Mouse (Mus musculus): ENCODE measurements around the gene Tnfrsf1b. TPM values are rescaled to one million over a fixed set of nuclear protein-coding genes. Genes with fewer than 3 reads are reported as not detected.

Gene Tnfrsf1b
- total RNA-seq, 2 experiments from 2014 or later, result 8.3 to 10.3 TPM

DNA sequence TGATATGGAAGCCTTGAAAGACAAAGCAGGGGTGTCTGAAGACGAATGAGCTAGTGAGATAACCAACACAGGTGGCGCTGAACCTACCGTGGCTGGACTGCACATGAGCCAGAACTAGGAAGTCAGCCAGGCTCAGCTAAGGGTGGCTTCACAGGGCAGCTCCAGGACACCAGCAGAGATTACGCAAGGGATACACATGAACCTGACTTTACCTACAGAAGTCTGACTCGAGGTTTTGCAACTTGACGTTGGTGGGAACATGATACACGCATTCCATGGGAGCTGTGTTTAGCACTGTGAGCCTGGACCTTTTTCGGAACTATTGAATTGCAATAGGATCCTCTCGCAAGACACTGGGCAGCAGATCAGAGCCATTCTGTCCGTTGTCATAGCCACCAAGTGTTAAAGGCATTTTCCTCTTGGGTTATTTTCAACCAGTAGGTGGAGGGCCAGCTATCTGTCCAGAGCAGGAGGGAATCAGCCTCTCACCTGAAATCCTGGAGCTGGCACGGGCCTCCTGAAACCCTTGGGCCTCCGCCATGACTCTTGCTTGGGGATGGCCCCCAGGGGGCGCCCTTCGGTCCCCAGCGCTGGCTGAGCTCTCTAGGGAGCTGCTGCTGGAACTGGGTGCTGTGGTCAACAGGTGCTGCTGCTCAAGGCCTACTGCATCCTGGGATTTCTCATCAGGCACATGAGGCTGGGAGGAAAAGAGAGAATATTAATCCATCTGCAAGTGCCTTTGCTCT lies 27.3 kb downstream of the Tnfrsf1b start:
- DNase-seq, result peak; percentile 71

DNA sequence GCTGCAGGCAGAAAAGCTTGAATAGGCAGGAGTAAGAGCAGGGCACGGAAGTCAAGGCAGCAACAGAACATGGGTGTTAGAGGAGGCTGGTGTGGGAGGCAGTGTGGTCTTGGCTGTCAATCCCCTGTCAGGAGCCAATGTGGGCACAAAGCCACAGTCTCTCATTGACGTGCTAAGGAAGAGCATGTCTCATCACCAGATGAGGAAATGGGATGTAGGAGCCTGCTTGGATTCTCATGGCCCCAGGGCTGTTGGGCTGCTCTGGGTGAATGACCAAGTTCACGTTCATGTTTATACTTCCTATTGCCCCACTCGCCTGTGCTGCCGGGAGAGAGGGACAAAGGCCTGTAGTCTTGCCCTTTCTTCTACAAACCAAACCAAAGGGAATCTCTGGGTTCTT lies 28.8 kb downstream of the Tnfrsf1b start:
- DNase-seq, result no peak

DNA sequence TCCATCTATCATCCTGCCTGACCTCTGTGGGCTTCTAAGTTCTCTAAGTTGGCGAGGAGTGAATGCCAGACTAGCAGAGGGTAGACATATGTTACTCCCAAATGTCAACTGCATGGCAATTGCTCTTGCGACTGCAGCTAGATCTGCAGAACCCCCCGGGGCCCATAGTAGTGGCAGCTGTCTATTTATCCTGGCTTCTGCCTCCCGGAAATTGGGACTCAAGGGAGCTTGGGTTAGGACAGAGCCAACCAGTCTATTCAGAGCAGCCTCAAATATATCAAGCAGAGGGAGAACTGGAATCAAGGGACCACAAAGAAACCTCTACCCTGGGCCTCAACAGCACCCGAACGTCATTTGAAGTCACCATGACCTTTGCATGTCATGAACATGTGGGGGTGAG lies 29.6 kb downstream of the Tnfrsf1b start:
- peak; percentile 41 for DNase-seq

DNA sequence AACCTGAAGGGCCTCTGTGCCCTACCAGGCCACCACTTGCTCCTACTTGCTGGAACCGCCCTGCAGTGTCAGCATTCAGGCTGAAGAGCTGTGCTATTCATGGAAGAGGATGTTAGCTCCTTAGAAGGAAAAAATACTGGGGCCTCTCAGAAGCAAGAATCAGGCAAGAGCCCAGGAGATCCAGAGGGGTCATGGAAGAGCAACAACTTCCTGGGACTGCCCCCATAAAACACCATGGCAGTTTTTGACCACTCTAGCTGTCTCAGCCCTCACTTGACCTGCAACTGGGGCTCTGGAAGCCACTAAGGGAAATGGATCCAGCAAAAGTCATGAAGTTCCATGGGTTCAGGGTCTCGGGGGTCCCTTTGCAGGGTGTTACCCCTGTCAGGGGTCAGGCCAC lies 31.3 kb downstream of the Tnfrsf1b start:
- DNase-seq, result no peak

DNA sequence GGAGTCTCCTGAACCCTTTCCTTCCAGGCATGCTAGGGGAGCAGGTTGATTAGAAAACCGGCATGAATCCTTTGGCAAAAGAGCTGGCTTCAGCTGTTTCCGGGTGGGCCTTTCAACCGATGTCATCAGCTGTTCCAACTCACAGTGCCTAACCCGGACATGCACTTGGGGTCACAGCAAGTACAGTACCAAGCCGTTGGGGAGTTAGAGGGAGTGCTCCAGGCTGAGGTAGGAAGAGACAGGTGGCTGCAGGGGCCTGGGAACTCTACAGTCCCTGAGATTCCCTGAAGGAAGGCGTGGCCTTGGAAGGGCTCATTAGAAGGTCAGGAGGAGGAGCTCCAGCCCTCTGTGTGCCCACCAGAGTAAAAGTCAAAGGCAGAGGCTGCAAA lies 31.9 kb downstream of the Tnfrsf1b start:
- no peak for DNase-seq

DNA sequence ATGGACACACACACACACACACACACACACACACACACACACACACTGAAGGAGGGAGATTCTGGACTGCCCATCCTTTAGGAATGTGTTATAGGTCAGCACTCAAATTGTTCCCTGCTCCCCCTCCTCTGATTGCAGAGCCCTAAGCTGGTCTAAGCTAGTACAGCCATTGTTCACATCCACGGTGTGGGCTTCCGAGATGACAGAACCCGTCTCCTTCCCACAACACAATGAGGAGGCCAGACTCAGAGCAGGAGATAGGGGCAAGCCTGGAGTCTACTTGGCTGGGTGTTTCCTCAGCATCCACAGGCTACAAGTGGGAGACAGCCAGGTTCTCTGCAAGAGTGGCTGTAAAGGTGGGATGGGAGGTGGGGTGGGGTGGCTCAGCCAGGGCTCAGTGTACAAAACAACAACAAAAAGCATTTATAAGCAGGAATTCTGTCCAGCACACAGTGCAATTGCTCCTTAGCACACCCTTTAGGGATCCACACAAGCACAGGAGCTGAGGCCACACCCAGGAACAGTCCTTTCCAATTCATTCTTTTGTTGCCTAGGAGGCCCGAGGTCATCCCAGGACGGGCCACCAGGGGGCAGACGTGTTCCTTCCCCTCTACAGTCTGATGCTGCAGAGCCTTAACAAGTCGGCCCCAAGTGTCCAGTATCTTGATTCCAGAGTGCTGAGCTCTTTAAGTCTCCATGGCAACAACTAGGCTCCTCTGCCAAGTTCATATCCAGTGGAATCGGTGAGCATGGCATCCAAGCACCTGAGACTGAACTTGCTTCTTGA lies 32.5 kb downstream of the Tnfrsf1b start:
- DNase-seq, result peak; percentile 97

DNA sequence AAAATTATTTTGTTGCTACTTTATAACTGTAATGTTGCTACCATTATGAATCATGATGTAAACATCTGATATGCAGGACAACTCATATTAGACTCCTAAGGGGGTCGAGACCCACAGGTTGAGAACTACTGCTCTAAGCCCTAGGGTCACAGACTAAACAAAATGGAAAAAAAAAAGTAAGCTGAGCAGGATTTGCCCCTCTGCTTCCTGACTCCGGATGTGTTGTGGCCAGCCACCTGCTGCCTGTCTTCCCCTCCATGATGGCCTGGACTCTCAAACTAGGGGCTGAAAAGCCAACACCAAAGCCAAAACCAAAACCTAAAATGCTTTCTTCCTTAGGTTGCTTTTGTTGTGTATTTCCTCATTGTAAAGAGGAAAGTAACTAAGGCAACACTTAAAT lies 35.6 kb downstream of the Tnfrsf1b start:
- DNase-seq, result no peak

DNA sequence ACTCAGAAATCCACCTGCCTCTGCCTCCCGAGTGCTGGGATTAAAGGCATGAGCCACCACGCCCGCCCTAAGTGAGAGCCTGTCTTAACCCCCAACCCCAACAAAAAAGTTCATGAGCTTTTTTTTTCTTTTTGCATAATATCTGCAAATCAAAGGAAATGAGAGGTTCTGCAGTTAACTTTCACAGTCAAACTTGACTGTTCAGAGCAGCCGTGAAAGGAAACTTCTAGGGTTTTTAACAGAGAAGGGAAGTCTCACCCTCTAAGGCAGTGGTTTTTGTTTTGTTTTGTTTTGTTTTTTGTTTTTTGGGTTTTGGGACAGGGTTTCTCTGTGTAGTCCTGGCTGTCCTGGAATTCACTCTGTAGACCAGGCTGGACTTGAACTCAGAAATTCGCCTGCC lies 36.1 kb downstream of the Tnfrsf1b start:
- DNase-seq, result no peak

DNA sequence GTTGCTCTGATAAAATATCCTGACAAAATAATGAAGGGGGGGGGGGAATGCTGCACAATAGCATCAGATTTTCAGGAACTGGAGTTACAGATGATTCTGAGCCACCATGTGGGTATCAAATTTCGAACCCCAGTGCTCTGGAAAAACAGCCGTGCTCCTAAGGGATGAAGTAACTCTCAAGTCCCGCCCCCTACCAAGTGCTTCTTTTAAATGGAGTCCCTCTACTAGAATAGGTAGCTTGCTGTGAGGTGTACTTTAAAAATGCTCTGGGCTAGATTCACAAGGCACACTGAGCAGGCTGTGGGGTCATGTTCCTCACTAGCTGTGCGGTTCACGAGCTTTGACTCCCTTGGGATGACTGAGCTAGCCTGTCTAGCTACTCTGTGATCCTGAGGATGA lies 37.0 kb downstream of the Tnfrsf1b start:
- DNase-seq, result no peak

DNA sequence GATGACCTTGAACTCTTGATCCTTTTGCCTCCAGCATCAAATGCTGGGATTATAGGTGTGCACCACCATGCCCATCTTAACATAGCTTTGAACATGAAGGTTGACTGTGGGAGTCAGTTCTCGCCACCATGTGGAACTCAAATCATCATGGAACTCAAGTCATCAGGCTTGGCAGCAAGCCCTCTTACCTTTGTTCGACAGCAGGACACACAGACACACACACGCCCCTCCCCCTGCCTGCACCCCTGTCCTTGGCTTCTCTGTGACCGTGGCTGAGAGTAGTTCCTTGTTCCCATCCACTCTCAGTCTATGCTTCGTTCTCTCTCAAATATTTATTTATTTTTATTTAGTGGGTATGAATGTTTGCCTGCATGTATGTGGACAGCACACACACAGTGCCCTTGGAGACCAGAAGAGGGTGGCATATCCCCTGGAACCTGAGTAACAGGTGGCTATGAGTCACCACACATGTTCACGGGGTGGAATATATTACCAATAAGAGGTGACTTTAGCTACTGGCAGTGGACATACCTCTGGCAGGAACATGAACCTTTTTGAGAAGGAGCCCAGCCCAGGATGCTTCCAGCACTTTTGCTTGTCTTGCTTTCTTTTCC lies 37.5 kb downstream of the Tnfrsf1b start:
- no peak for DNase-seq

DNA sequence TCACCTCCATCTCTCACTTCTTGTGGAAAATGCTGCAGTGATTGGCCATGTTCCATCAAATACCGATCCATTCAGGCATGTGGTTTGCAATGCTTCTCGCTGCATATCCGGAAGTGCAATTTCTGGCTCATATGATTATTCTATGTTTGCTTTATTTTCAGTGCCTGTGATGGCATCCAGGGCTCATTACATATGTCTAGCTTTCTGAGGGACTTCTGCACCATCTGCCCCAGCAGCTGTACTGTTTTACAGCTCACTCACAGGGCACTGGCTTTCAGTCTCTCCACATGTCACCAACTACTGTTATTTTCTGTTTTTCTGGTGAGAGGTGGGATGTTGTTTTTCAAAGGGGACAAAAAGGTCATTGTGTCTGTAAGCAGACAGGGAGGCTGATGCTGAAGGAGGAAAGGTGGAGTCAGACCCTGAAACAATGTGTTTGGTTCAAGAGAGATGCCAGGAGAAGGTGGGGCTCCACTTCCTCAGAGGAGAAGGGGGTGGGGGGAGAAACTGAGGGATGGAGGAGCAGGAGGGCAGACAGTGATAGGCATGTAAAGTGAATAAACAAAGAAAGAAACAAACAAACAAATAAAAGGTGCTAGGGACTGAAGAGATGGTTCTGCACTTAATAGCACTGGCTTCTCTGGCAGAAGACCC lies 38.8 kb downstream of the Tnfrsf1b start:
- no peak for DNase-seq

DNA sequence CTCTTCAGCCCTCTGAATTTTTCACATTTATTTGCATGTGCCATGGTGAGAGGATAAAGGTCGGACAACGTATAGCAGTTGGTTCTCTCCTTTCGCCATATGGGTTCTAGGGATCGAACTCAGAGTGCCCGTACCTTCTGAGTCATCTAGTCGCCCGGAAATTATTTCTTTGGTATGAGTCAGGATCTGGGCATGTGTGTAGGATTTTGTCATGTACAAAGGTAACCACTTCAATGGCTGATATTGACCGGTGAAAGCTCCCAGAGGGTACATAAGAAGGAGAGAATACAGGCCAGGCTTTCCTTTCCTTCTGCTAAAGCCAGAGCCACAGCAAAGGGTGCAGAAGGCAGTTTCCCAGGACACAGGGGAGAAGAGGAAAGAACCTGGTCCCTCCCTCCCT lies 41.9 kb downstream of the Tnfrsf1b start:
- DNase-seq, result no peak

DNA sequence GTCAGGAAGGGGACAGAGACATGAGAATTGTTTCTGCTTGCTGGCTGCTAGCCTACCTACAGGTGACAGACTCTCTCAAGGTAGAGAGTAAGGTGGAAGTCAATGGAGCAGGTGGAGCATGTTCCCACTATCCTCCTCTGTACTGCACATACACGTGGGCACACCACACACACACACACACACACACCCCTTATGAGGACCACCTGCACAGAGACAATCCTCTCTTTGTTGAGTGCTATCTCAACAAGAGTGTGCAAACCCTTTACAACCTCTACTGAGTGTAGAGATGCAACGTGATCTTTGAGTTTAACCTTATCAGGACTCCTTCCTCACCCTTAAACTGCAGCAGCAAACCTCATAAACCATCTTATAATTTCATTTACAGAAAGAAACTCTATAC lies 43.4 kb downstream of the Tnfrsf1b start:
- no peak for DNase-seq

DNA sequence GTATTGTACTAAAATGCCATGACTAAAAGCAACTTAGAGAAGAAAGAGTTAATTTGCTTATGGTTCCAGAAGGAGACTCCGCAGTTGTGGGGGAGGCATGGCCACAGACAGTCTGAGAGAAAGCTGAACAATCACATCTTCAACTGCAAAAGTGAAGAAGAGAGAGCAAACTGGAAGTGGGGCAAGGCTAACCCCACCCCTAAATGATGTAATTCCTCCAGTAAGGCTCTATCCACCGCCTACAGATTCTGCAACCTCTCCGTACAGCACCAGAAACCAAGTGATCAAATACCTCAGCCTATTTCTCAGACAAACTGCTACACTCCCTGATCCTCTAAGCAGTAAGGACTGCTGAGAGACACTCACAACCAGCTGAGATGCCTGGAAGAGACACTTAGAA lies 45.2 kb downstream of the Tnfrsf1b start:
- no peak for DNase-seq

DNA sequence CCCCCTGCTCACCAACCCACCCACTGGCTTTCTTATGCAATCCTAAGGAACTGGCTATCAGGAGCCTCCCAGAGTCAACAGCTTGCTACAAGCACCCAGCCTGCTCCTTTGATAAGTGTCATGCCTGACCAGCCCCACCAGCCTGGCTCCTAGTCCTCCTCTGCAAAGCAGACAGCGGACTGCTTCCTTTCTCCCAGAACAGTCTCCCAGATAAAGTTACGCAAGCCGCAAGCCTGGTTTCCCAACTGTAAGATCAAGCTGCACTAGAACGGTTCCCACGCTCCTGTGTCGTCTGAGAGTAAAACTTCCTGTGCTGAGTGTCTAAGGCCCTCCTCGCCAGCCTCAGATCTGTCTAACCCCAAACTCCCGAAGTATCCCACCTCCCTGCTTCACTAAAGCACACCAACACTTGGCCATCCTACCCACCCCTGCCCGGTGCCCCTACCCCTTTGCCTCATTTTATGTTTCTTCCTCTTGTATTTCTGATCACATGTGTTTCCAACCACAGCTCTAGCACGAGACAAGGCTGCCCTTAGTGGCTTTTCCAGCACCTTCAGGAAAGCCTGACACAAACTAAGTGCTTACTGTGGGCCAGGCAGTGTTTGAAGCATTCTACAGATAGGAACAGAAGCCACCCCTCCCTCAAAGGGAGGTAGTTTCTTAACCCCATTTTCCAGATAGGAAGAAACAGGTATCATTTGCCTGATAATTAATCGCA lies 46.5 kb downstream of the Tnfrsf1b start:
- DNase-seq, result peak; percentile 50

DNA sequence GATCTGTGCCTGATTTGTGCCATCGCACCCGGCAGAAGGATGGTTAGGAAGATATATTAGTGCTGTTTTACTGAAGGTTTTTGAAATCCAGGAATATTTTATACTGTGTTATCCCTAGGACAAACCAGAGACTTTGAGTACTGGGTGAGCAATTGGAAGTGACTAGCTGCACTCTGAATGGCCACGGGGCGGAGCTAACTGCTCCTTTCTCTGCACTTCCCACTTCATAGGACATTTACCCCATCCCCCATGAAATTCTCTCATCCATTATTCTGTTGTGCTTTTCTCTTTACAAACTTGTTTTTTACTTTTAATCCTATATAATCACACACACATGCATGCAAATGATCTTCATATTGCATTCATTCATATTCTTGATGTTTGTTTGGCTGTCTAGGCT lies 50.1 kb downstream of the Tnfrsf1b start:
- no peak for DNase-seq

DNA sequence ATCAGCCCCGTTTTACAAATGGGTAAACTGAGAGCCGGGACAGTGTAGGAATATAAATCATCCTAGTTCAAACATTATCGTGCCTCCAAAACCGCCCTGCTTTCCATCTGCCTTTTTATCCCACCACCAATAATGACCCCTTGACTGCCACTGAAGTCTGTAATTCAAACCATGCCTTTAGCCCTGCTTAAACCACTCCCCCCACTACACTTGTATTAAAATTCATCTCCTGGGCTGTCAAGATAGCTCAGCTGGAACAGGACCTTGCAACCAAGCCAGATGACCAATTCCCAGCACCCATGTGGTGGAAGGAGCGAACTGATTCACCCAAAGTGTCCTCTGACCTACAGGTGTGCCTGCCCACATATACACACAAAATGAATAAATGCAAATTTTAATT lies 51.5 kb downstream of the Tnfrsf1b start:
- no peak for DNase-seq

DNA sequence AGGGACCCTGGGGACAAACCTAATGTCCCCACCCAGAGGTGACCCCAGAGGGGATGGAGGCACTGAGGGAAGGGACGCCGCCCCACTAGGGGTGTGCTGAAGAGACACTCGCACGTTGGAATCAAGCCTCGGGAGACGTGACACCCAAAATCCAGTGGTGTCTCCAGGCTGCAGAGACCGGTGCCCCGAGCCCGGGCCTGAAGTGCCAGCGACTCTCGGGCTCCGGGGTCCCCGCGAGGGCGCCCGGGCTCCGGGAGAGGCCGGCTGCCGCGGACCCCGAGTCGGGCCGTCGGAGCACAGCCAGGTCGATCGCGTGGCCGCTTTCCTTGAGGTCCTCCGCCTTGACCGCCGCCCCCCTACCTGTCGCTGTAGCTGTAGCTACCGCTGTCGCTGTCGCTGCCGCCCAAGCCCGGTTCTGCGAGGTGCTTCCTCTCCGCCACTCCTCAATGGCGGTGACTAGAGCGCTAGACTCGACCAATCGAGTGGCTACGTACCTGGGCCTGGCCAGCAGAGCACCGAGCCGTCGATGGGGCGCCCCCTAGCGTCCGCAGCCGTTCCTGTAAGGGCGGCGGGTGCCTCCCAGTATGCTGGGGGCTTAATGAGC lies 52.0 kb downstream of the Tnfrsf1b start, which contains the start of gene Vps13d:
TSS of gene Vps13d (minus strand) at position 447 of the 604 bp plus-strand sequence.
- peak; percentile 96 for DNase-seq

DNA sequence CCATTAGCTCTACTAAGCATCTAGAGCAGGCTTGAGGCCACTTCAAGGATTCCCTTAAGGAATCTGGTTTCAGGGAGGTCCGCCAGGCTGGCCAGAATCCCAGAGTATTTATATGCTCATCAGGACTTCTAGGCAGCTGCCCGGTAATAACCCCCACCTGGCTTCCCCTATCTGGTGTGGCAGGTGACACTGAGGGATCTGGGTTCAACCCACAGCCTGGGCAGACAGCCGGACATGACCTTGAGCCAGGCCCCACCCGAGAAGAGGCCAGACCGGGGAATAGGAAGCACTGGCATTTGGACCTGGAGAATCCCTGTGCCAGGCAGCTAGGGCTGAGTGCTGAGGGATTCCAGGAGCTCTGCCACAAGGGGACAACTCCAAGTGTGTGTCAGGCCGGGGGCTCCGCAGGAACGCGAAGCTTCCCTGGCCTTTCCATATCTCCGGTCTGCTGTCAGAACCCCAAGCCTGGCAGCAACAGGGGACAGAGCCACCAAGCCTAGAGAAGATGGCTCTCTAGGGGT lies 52.6 kb downstream of the Tnfrsf1b start:
- peak; percentile 76 for DNase-seq

DNA sequence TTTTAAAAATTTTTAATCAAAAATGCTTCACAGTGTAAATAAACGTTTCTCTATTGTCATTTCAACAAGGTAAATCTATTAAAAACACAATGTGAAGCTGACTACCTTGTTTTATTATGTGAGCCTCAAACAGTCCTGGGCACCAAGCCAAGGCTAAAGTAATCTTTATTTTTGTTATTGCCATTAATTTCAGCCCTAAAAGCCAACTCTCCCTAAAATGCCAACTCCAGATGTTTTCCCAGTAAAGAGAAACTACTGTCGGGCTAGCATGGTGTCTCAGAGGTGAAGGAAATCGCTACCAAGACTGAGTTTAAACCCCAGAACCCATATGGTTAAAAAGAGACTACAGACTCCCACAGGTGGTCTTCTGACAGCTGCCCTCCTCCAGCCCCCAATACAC lies 53.3 kb downstream of the Tnfrsf1b start:
- DNase-seq, result peak; percentile 32

DNA sequence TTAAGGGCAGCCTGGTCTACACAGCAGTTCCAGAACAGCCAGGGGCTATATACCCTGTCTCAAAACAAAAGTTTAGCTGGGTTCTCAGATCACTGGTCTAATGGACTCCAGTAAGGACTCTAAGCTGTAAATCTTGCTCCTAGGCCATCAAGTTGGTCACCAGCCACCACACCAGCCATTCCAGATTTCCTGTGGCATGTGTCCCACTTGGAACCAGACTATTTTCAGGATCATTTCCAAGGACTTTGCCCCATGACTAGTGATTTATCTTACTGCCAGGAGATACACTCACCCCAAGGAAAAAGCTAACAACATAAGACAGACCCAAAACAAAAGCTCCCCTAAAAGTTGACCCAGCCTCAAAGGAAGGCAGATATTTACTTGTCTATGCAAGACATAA lies 54.0 kb downstream of the Tnfrsf1b start:
- DNase-seq, result peak; percentile 76
